Mouse (Mus musculus): ENCODE results near the gene Emid1. TPM values are rescaled to one million over a fixed set of nuclear protein-coding genes. Genes with fewer than 3 reads are reported as not detected.
A peak's percentile ranks its signal among the peaks of the same experiment; 100 is the strongest.
"Not testable (repeated sequence)": the region's sequence is repeated elsewhere in the genome, so short reads cannot be mapped to it uniquely, and the experiment has no call there.

The Emid1 gene
- total RNA-seq, 2 experiments from 2014 or later = 2.1 to 3.8 TPM

- DNase-seq = peak; percentile 84 to 86
- intact Hi-C loops (cut with DNase I) = loop anchor here (5.0 kb wide), 2 partner anchors 67 to 362 kb away; no protein-coding TSS in a partner anchor
Measured at GRCm38 (mm10) chr11:5114931-5115581, 37.0 kb downstream of the Emid1 start.

- no peak for DNase-seq
- intact Hi-C loops (cut with DNase I) = loop anchor here (5.0 kb wide), 1 partner anchor 364 kb away; no protein-coding TSS in a partner anchor
Measured at GRCm38 (mm10) chr11:5113645-5114044, 38.4 kb downstream of the Emid1 start.

- no peak for DNase-seq
- intact Hi-C loops (cut with DNase I) = no loop called here
Measured at GRCm38 (mm10) chr11:5109441-5109840, 42.6 kb downstream of the Emid1 start.

GRCm38 (mm10) chr11:5103986-5104509 lies 48.0 kb downstream of the Emid1 start:
- DNase-seq = no peak
- intact Hi-C loops (cut with DNase I) = loop anchor here (5.0 kb wide), 1 partner anchor 158 kb away; the partner anchor contains the start of gene Kremen1

- no peak for DNase-seq
- intact Hi-C loops (cut with DNase I) = loop anchor here (5.0 kb wide), 1 partner anchor 160 kb away; the partner anchor contains the start of gene Kremen1
Measured at GRCm38 (mm10) chr11:5102384-5102783, 49.7 kb downstream of the Emid1 start.

- DNase-seq = no peak
- intact Hi-C loops (cut with DNase I) = loop anchor here (5.0 kb wide), 1 partner anchor 161 kb away; the partner anchor contains the start of gene Kremen1
Measured at GRCm38 (mm10) chr11:5101641-5102040, 50.4 kb downstream of the Emid1 start.

GRCm38 (mm10) chr11:5100801-5101200 lies 51.3 kb downstream of the Emid1 start:
- intact Hi-C loops (cut with DNase I) = loop anchor here (5.0 kb wide), 1 partner anchor 162 kb away; the partner anchor contains the start of gene Kremen1
- no peak for DNase-seq

GRCm38 (mm10) chr11:5100283-5100682 lies 51.8 kb downstream of the Emid1 start:
- DNase-seq = no peak
- intact Hi-C loops (cut with DNase I) = loop anchor here (5.0 kb wide), 1 partner anchor 162 kb away; the partner anchor contains the start of gene Kremen1

- intact Hi-C loops (cut with DNase I) = loop anchor here (2.0 to 10.0 kb wide), 3 partner anchors 35 to 1005 kb away; partner anchors contain the start of genes Gas2l1, Kremen1 and Mtfp1
- peak; percentile 80 to 83 for DNase-seq
Measured at GRCm38 (mm10) chr11:5099576-5100183, 52.4 kb downstream of the Emid1 start.

- intact Hi-C loops (cut with DNase I) = loop anchor here (2.0 to 10.0 kb wide), 2 partner anchors 34 to 1004 kb away; partner anchors contain the start of genes Gas2l1 and Mtfp1
- peak; percentile 98 to 100 for DNase-seq
Measured at GRCm38 (mm10) chr11:5098736-5099542, 53.1 kb downstream of the Emid1 start, which contains the start of the genes Rhbdd3 and Ewsr1. TSS of gene Rhbdd3 (plus strand) at chr11:5098926. TSS of gene Ewsr1 (minus strand) at chr11:5099266.

GRCm38 (mm10) chr11:5098035-5098735 lies 53.9 kb downstream of the Emid1 start:
- peak; percentile 49 to 63 for DNase-seq
- intact Hi-C loops (cut with DNase I) = loop anchor here (2.0 to 10.0 kb wide), 2 partner anchors 33 to 1003 kb away; partner anchors contain the start of genes Gas2l1 and Mtfp1

- intact Hi-C loops (cut with DNase I) = loop anchor here (10.0 kb wide), 1 partner anchor 1002 kb away; the partner anchor contains the start of gene Mtfp1
- no peak for DNase-seq
Measured at GRCm38 (mm10) chr11:5096480-5097020, 55.5 kb downstream of the Emid1 start.

- intact Hi-C loops (cut with DNase I) = loop anchor here (10.0 kb wide), 1 partner anchor 1001 kb away; the partner anchor contains the start of gene Mtfp1
- no peak for DNase-seq
Measured at GRCm38 (mm10) chr11:5095877-5096276, 56.2 kb downstream of the Emid1 start.

- DNase-seq = no peak
- intact Hi-C loops (cut with DNase I) = loop anchor here (10.0 kb wide), 1 partner anchor 997 kb away; the partner anchor contains the start of gene Mtfp1
Measured at GRCm38 (mm10) chr11:5091706-5092105, 60.4 kb downstream of the Emid1 start.

GRCm38 (mm10) chr11:5089147-5089546 lies 62.9 kb downstream of the Emid1 start:
- intact Hi-C loops (cut with DNase I) = no loop called here
- no peak for DNase-seq

GRCm38 (mm10) chr11:5076843-5077242 lies 75.2 kb downstream of the Emid1 start:
- DNase-seq; intact Hi-C loops (cut with DNase I): not testable (repeated sequence)

GRCm38 (mm10) chr11:5075760-5076159 lies 76.3 kb downstream of the Emid1 start:
- intact Hi-C loops (cut with DNase I) = no loop called here
- no peak for DNase-seq

- DNase-seq = no peak
- intact Hi-C loops (cut with DNase I) = no loop called here
Measured at GRCm38 (mm10) chr11:5074882-5075281, 77.2 kb downstream of the Emid1 start.

Measured in heart, postnatal 36 days (tissue).